In genomic region chr1:88269539-88270309, GRCm38 (mm10) we compare ENCODE assay signal across 29 mouse cellular contexts. TPM values are rescaled to one million over a fixed set of nuclear protein-coding genes. Genes with fewer than 3 reads are reported as not detected.
DNase-seq lines count a peak whose midpoint lies in the region; ATAC-seq and TF ChIP-seq lines count a peak whose summit lies in the region.
"Had no signal": no experiment of that assay in that cellular context is flagged by ENCODE, and none has a peak within 500 bp of the region (broad histone marks: within the 10 kb centered on the region; RNA-seq: fewer than 3 reads in every experiment).

No protein-coding gene starts in this region.

- no peak overlapping the region for H3K4me3 ChIP-seq in heart, adult 2 months
- H3K4me3 ChIP-seq: heart, embryonic 12.5 days; hindbrain, embryonic 12.5 days; limb, embryonic 15.5 days; midbrain, embryonic 13.5 days; neural tube, embryonic 13.5 days had no signal

- no peaks in the 10 kb centered on the region for H3K27me3 ChIP-seq in heart, adult 2 months (ENCODE audit: control insufficient read depth, insufficient read depth, low read length)
- H3K27me3 ChIP-seq: heart, embryonic 12.5 days; hindbrain, embryonic 12.5 days; limb, embryonic 15.5 days; midbrain, embryonic 13.5 days; neural tube, embryonic 13.5 days; Patski had no signal

- 88% methylated on average over 12 of the region's 12 CpGs for WGBS in heart, adult 2 months

- intact Hi-C loops in heart, adult 2 months (cut with DNase I), result no loop called here
- intact Hi-C loops in heart, postnatal 25 days (cut with DNase I), result no loop called here

- no peaks in the 10 kb centered on the region for H3K4me1 ChIP-seq in heart, adult 2 months (ENCODE audit: control insufficient read depth, insufficient read depth, low read length)
- H3K4me1 ChIP-seq: hindbrain, embryonic 12.5 days; limb, embryonic 15.5 days; midbrain, embryonic 13.5 days had no signal

- peak; percentile 10 for DNase-seq in cerebellum, adult 11-12 months
- DNase-seq in cerebellum, postnatal 10 days, result no peak
- peak; percentile 11 to 31 for DNase-seq in heart, adult 2 months
- no peak for DNase-seq in heart, postnatal 25 days (ENCODE audit: low spot score)
- peak; percentile 7 to 10 for DNase-seq in thymus, adult 18-20 months
- DNase-seq in thymus, postnatal 0 days (ENCODE audit: low spot score), result no peak
- no peak for DNase-seq in right cerebral cortex, postnatal 10 days (ENCODE audit: low spot score in 2 of 2)
- DNase-seq: adrenal gland, adult 8-10 months; cerebellum, adult 8-10 months; heart, postnatal 10 days; kidney, adult 2 months; kidney, postnatal 10 days; left cerebral cortex, postnatal 4 days; lung, postnatal 10 days; thymus, postnatal 14 days had no signal

- no peak overlapping the region for H3K27ac ChIP-seq in heart, adult 2 months
- H3K27ac ChIP-seq: hindbrain, embryonic 12.5 days; limb, embryonic 15.5 days; midbrain, embryonic 13.5 days; neural tube, embryonic 13.5 days had no signal

- H3K9ac ChIP-seq in heart, adult 2 months (ENCODE audit: low read depth, low read length), result no peak overlapping the region
- H3K9ac ChIP-seq: heart, embryonic 12.5 days; hindbrain, embryonic 12.5 days; limb, embryonic 15.5 days; midbrain, embryonic 13.5 days; neural tube, embryonic 13.5 days had no signal

- no peak for TF ChIP-seq CTCF in heart, adult 2 months (IDR thresholded peaks at IDR 0.05)

- no peak for TF ChIP-seq EP300 in heart, adult 2 months (IDR thresholded peaks at IDR 0.05; ENCODE audit: insufficient read depth, low read depth, low read length)

- no peaks in the 10 kb centered on the region; the same call in 1 of the 2 replicates for H3K79me2 ChIP-seq in heart, adult 2 months (replicated peaks; ENCODE audit: control insufficient read depth, insufficient read depth, low read length)

- no peaks in the 10 kb centered on the region; the same call in 1 of the 2 replicates for H3K36me3 ChIP-seq in heart, adult 2 months (ENCODE audit: control insufficient read depth, insufficient read depth, low read length)

- ATAC-seq in megakaryocyte progenitor cell, adult 5-6 weeks (replicated peaks; ENCODE audit: poor library complexity), result 0 out of 2 replicates have a peak, but pooled peaks have one; percentile 2
- ATAC-seq: CD4-positive, CD25-positive, alpha-beta regulatory T cell, adult 4 months; Patski had no signal

- no peak for TF ChIP-seq POLR2A in heart, adult 2 months (IDR thresholded peaks at IDR 0.05; ENCODE audit: insufficient read depth, low read depth, low read length)

RNA-seq across cellular contexts. Expression of gene Hjurp, which starts 7.7 kb away (rescaled TPM):
- 10 to 100 TPM in 1 of 2 experiments, 1 to 10 TPM in 1; 8.7 to 11.5 TPM for total RNA-seq in heart, adult 2 months (2021)
- polyA plus RNA-seq in heart, adult 2 months (2012; rRNA removed), result 12.7 and 23.9 TPM in 2 replicates
- total RNA-seq in heart, postnatal 25 days (2021), result 10 to 100 TPM; 14.5 to 14.6 TPM
- polyA plus RNA-seq in thymus, postnatal 0 days (2015; fragmentation: Nextera tagmentation; extraction: Ambion mirVana), result 82.7 and 102 TPM in 2 replicates
- total RNA-seq in megakaryocyte progenitor cell, adult 5-6 weeks (2015), result 104 and 106 TPM in 2 replicates
- 156 and 189 TPM in 2 replicates for total RNA-seq in megakaryocyte progenitor cell, adult 5-6 weeks (2017)

RNA-seq across cellular contexts. Expression of gene Trpm8, which starts 7.7 kb away (rescaled TPM):
- not detected for total RNA-seq in heart, adult 2 months (2021)
- polyA plus RNA-seq in heart, adult 2 months (2012; rRNA removed), result not detected in 2 replicates
- not detected for total RNA-seq in heart, postnatal 25 days (2021)
- polyA plus RNA-seq in thymus, postnatal 0 days (2015; fragmentation: Nextera tagmentation; extraction: Ambion mirVana), result not detected in 2 replicates
- total RNA-seq in megakaryocyte progenitor cell, adult 5-6 weeks (2015), result not detected in 2 replicates
- not detected in 2 replicates for total RNA-seq in megakaryocyte progenitor cell, adult 5-6 weeks (2017)
- total RNA-seq: adrenal gland, adult 8-10 months; heart, postnatal 10 days had no signal
- polyA plus RNA-seq: CD4-positive, CD25-positive, alpha-beta regulatory T cell, adult 4 months; forebrain, embryonic 14.5 days; gonadal fat pad, adult 2 months; heart, embryonic 12.5 days; hindbrain, embryonic 12.5 days; kidney, adult 2 months; limb, embryonic 15.5 days; small intestine, adult 2 months; stomach, embryonic 16.5 days had no signal

RNA-seq across cellular contexts. Expression of gene Mroh2a, which starts 42.9 kb away (rescaled TPM):
- total RNA-seq in heart, adult 2 months (2021), result under 1 TPM in 1 of 2 experiments, not detected in 1; 0.13 TPM
- 0.06 TPM in 2 replicates for polyA plus RNA-seq in heart, adult 2 months (2012; rRNA removed)
- total RNA-seq in heart, postnatal 25 days (2021), result under 1 TPM; 0.28 to 0.42 TPM
- 0.64 and 1.4 TPM in 2 replicates for polyA plus RNA-seq in thymus, postnatal 0 days (2015; fragmentation: Nextera tagmentation; extraction: Ambion mirVana)
- 0.39 and 1.1 TPM in 2 replicates for total RNA-seq in megakaryocyte progenitor cell, adult 5-6 weeks (2015)
- 0.10 and 0.17 TPM in 2 replicates for total RNA-seq in megakaryocyte progenitor cell, adult 5-6 weeks (2017)

RNA-seq across cellular contexts. Expression of gene Ugt1a1, which starts 58.0 kb away (rescaled TPM):
- total RNA-seq in heart, adult 2 months (2021), result not detected
- 0.32 TPM in 1 of 2 replicates, not detected in the other for polyA plus RNA-seq in heart, adult 2 months (2012; rRNA removed)
- total RNA-seq in heart, postnatal 25 days (2021), result not detected
- 0.36 and 0.54 TPM in 2 replicates for polyA plus RNA-seq in thymus, postnatal 0 days (2015; fragmentation: Nextera tagmentation; extraction: Ambion mirVana)
- total RNA-seq in megakaryocyte progenitor cell, adult 5-6 weeks (2015), result 0.39 and 0.83 TPM in 2 replicates
- total RNA-seq in megakaryocyte progenitor cell, adult 5-6 weeks (2017), result 0.14 and 0.83 TPM in 2 replicates
- total RNA-seq: ES-E14; heart, postnatal 10 days; layer of hippocampus, postnatal 10 days had no signal
- polyA plus RNA-seq: CD4-positive, CD25-positive, alpha-beta regulatory T cell, adult 4 months; forebrain, embryonic 14.5 days; hindbrain, embryonic 12.5 days; midbrain, embryonic 13.5 days; neural tube, embryonic 13.5 days had no signal

Comparison
In these comparisons a context has a peak if more than half of its experiments do, and no peak if none do; other contexts are left out.
1. DNase-seq: peak in cerebellum, adult 11-12 months (single experiment), heart, adult 2 months (2 of 2) and thymus, adult 18-20 months (2 of 2); none in cerebellum, postnatal 10 days (0 of 2), heart, postnatal 25 days (single experiment), thymus, postnatal 0 days (single experiment) and right cerebral cortex, postnatal 10 days (0 of 2).
2. RNA of gene Hjurp, which starts 7.7 kb away (total RNA-seq): 104 to 189 TPM in megakaryocyte progenitor cell, adult 5-6 weeks; 14.5 to 14.6 TPM in heart, postnatal 25 days and 8.7 to 11.5 TPM in heart, adult 2 months; every median in the first group is over 4 times any median in the second.